Mouse (Mus musculus): ENCODE results near the gene Gns. TPM values are rescaled to one million over a fixed set of nuclear protein-coding genes. Genes with fewer than 3 reads are reported as not detected.

The Gns gene
- polyA plus RNA-seq, 2 experiments, result 7.3 to 12.2 TPM

DNA sequence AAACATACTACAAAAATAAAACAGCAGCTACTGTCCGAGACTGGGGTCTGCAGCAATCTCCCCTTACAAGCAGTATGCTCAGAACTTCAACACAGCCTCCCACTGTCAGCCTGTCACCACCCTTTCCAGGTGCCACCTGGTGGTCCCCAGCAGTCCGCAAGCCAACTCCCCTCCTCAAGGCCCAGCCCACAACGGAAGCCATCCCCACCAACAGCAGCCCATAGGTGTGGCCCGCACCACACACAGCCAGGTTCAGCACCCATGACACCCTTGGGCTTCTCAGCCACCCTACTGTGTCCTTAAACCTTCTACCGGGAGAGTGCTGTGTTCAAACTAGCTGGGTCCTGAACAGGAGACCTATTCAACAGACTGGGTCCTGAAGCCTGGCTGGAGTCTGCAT, 60.2 kb downstream of the Gns start:
- Histone ChIP-seq H3K4me1 (replicated peaks; ENCODE audit: control insufficient read depth in 2 of 2, insufficient read depth in 2 of 2, low read length in 1 of 2) (peaks cover 0 to 31% of the 10 kb centered on the region in 2 experiments; a peak in 3 of 4 replicates), H3K4me2 (ENCODE audit: low read depth) (no peak overlapping the region), H3K9me3 (ENCODE audit: control insufficient read depth, low read length) (no peaks in the 10 kb centered on the region), H3K27me3 (ENCODE audit: control insufficient read depth, insufficient read depth, low read length) (no peaks in the 10 kb centered on the region), H3K36me3 (replicated peaks; ENCODE audit: control insufficient read depth, insufficient read depth, low read depth) (no peaks in the 10 kb centered on the region), H3K4me3 (ENCODE audit: insufficient read depth in 1 of 2, low read depth in 2 of 2, low read length in 2 of 2) (no peak overlapping the region), H3K9ac (replicated peaks) (no peak overlapping the region), H3K27ac (no peak overlapping the region)
- DNase-seq (ENCODE audit: low read depth in 3 of 3, low spot score in 3 of 3) (no peak), ATAC-seq (ENCODE audit: insufficient read depth) (no peak)
- WGBS (ENCODE audit: insufficient replicate concordance), result 74% methylated on average over 5 of the region's 5 CpGs
- TF ChIP-seq EP300 (IDR thresholded peaks at IDR 0.05; ENCODE audit: low read depth), result no peak

GRCm38 (mm10) chr10:121425506-121426025, 60.7 kb downstream of the Gns start:
- peaks cover 0 to 32% of the 10 kb centered on the region in 2 experiments; a peak in 3 of 4 replicates for H3K4me1 ChIP-seq (replicated peaks; ENCODE audit: control insufficient read depth in 2 of 2, insufficient read depth in 2 of 2, low read length in 1 of 2)
- H3K4me3 ChIP-seq (ENCODE audit: insufficient read depth in 1 of 2, low read depth in 2 of 2, low read length in 2 of 2), result no peak overlapping the region
- H3K4me2 ChIP-seq (ENCODE audit: low read depth), result no peak overlapping the region
- ATAC-seq (ENCODE audit: insufficient read depth) (no peak), DNase-seq (ENCODE audit: low read depth in 3 of 3, low spot score in 3 of 3) (no peak)
- H3K9me3 ChIP-seq (ENCODE audit: control insufficient read depth, low read length), result no peaks in the 10 kb centered on the region
- no peak overlapping the region for H3K27ac ChIP-seq
- H3K9ac ChIP-seq (replicated peaks), result no peak overlapping the region
- H3K27me3 ChIP-seq (ENCODE audit: control insufficient read depth, insufficient read depth, low read length), result no peaks in the 10 kb centered on the region
- 78% methylated on average over 14 of the region's 14 CpGs for WGBS (ENCODE audit: insufficient replicate concordance)
- TF ChIP-seq CTCF (IDR thresholded peaks at IDR 0.05; ENCODE audit: low read depth) (no peak), EP300 (IDR thresholded peaks at IDR 0.05; ENCODE audit: low read depth) (no peak)
- H3K36me3 ChIP-seq (replicated peaks; ENCODE audit: control insufficient read depth, insufficient read depth, low read depth), result no peaks in the 10 kb centered on the region

- Histone ChIP-seq H3K4me2 (ENCODE audit: low read depth) (no peak overlapping the region), H3K36me3 (replicated peaks; ENCODE audit: control insufficient read depth, insufficient read depth, low read depth) (no peaks in the 10 kb centered on the region), H3K9me3 (ENCODE audit: control insufficient read depth, low read length) (no peaks in the 10 kb centered on the region), H3K27ac (no peak overlapping the region), H3K4me1 (replicated peaks; ENCODE audit: control insufficient read depth in 2 of 2, insufficient read depth in 2 of 2, low read length in 1 of 2) (peaks cover 2 to 41% of the 10 kb centered on the region in 2 experiments; a peak in 3 of 4 replicates), H3K27me3 (ENCODE audit: control insufficient read depth, insufficient read depth, low read length) (no peaks in the 10 kb centered on the region), H3K9ac (replicated peaks) (no peak overlapping the region), H3K4me3 (ENCODE audit: insufficient read depth in 1 of 2, low read depth in 2 of 2, low read length in 2 of 2) (no peak overlapping the region)
- DNase-seq (ENCODE audit: low read depth in 3 of 3, low spot score in 3 of 3) (no peak), ATAC-seq (ENCODE audit: insufficient read depth) (no peak)
- no peak for TF ChIP-seq EP300 (IDR thresholded peaks at IDR 0.05; ENCODE audit: low read depth)
- TF ChIP-seq CTCF (IDR thresholded peaks at IDR 0.05; ENCODE audit: low read depth), result no peak
- 25% methylated on average over 5 of the region's 5 CpGs for WGBS (ENCODE audit: insufficient replicate concordance)
These were observed 61.7 kb downstream of the Gns start for GRCm38 (mm10) chr10:121426458-121427070.

GRCm38 (mm10) chr10:121427136-121427535, 62.2 kb downstream of the Gns start:
- Histone ChIP-seq H3K27me3 (ENCODE audit: control insufficient read depth, insufficient read depth, low read length) (no peaks in the 10 kb centered on the region), H3K36me3 (replicated peaks; ENCODE audit: control insufficient read depth, insufficient read depth, low read depth) (no peaks in the 10 kb centered on the region), H3K9ac (replicated peaks) (no peak overlapping the region), H3K27ac (no peak overlapping the region), H3K4me2 (ENCODE audit: low read depth) (no peak overlapping the region), H3K4me1 (replicated peaks; ENCODE audit: control insufficient read depth in 2 of 2, insufficient read depth in 2 of 2, low read length in 1 of 2) (peaks cover 8 to 46% of the 10 kb centered on the region in 2 experiments), H3K4me3 (ENCODE audit: insufficient read depth in 1 of 2, low read depth in 2 of 2, low read length in 2 of 2) (no peak overlapping the region), H3K9me3 (ENCODE audit: control insufficient read depth, low read length) (no peaks in the 10 kb centered on the region)
- TF ChIP-seq CTCF (IDR thresholded peaks at IDR 0.05; ENCODE audit: low read depth) (peak; percentile 82), EP300 (IDR thresholded peaks at IDR 0.05; ENCODE audit: low read depth) (no peak)
- DNase-seq (ENCODE audit: low read depth in 3 of 3, low spot score in 3 of 3), result no peak
- 50% methylated on average over 5 of the region's 5 CpGs for WGBS (ENCODE audit: insufficient replicate concordance)
- no peak for ATAC-seq (ENCODE audit: insufficient read depth)

- H3K9ac ChIP-seq (replicated peaks), result no peak overlapping the region
- no peaks in the 10 kb centered on the region for H3K27me3 ChIP-seq (ENCODE audit: control insufficient read depth, insufficient read depth, low read length)
- peaks cover 18 to 57% of the 10 kb centered on the region in 2 experiments for H3K4me1 ChIP-seq (replicated peaks; ENCODE audit: control insufficient read depth in 2 of 2, insufficient read depth in 2 of 2, low read length in 1 of 2)
- no peaks in the 10 kb centered on the region for H3K36me3 ChIP-seq (replicated peaks; ENCODE audit: control insufficient read depth, insufficient read depth, low read depth)
- TF ChIP-seq EP300 (IDR thresholded peaks at IDR 0.05; ENCODE audit: low read depth), result no peak
- no peak for TF ChIP-seq CTCF (IDR thresholded peaks at IDR 0.05; ENCODE audit: low read depth)
- no peak for ATAC-seq (ENCODE audit: insufficient read depth)
- no peak overlapping the region for H3K27ac ChIP-seq
- DNase-seq (ENCODE audit: low read depth in 3 of 3, low spot score in 3 of 3), result no peak
- 72% methylated on average over 15 of the region's 15 CpGs for WGBS (ENCODE audit: insufficient replicate concordance)
- H3K4me2 ChIP-seq (ENCODE audit: low read depth), result no peak overlapping the region
- no peak overlapping the region for H3K4me3 ChIP-seq (ENCODE audit: insufficient read depth in 1 of 2, low read depth in 2 of 2, low read length in 2 of 2)
- H3K9me3 ChIP-seq (ENCODE audit: control insufficient read depth, low read length), result no peaks in the 10 kb centered on the region
These were observed 63.3 kb downstream of the Gns start for GRCm38 (mm10) chr10:121428011-121428711.

All from liver, embryonic 14.5 days (tissue).